Mouse (Mus musculus): ENCODE data around the gene Ajuba. TPM values are rescaled to one million over a fixed set of nuclear protein-coding genes. Genes with fewer than 3 reads are reported as not detected.

Gene Ajuba
- polyA plus RNA-seq, 1 experiment from 2014 or later = 17.8 TPM

GRCm38 (mm10) chr14:54601601-54602000 lies 24.2 kb upstream of the Ajuba start:
- 84% methylated on average over 2 of the region's 2 CpGs for WGBS
- ATAC-seq (replicated peaks; ENCODE audit: low FRiP score) (no peak), DNase-seq (ENCODE audit: low spot score) (no peak)
- Histone ChIP-seq H3K36me3 (ENCODE audit: control insufficient read depth, insufficient read depth, low read length) (no peaks in the 10 kb centered on the region; the same call in 1 of the 2 replicates), H3K9me3 (ENCODE audit: control insufficient read depth, low read length) (no peaks in the 10 kb centered on the region), H3K4me3 (ENCODE audit: low read depth, low read length) (no peak overlapping the region), H3K4me2 (no peak overlapping the region), H3K4me1 (replicated peaks; ENCODE audit: control insufficient read depth, insufficient read depth, low read length) (peaks cover 17% of the 10 kb centered on the region), H3K27ac (ENCODE audit: low read depth, low read length) (no peak overlapping the region), H3K27me3 (replicated peaks; ENCODE audit: control insufficient read depth, insufficient read depth, low read length) (no peaks in the 10 kb centered on the region), H3K9ac (ENCODE audit: low read depth, low read length) (no peak overlapping the region)

GRCm38 (mm10) chr14:54597084-54597483 lies 19.7 kb upstream of the Ajuba start:
- Histone ChIP-seq H3K4me2 (no peak overlapping the region), H3K9ac (ENCODE audit: low read depth, low read length) (no peak overlapping the region), H3K4me3 (ENCODE audit: low read depth, low read length) (no peak overlapping the region), H3K4me1 (replicated peaks; ENCODE audit: control insufficient read depth, insufficient read depth, low read length) (peaks cover 7% of the 10 kb centered on the region), H3K9me3 (ENCODE audit: control insufficient read depth, low read length) (no peaks in the 10 kb centered on the region), H3K36me3 (ENCODE audit: control insufficient read depth, insufficient read depth, low read length) (no peaks in the 10 kb centered on the region; the same call in 1 of the 2 replicates), H3K27ac (ENCODE audit: low read depth, low read length) (no peak overlapping the region), H3K27me3 (replicated peaks; ENCODE audit: control insufficient read depth, insufficient read depth, low read length) (no peaks in the 10 kb centered on the region)
- ATAC-seq (replicated peaks; ENCODE audit: low FRiP score) = no peak
- no peak for DNase-seq (ENCODE audit: low spot score)
- 63% methylated on average over 7 of the region's 7 CpGs for WGBS

- Histone ChIP-seq H3K9me3 (ENCODE audit: control insufficient read depth, low read length) (no peaks in the 10 kb centered on the region), H3K4me2 (no peak overlapping the region), H3K27ac (ENCODE audit: low read depth, low read length) (no peak overlapping the region), H3K9ac (ENCODE audit: low read depth, low read length) (no peak overlapping the region), H3K27me3 (replicated peaks; ENCODE audit: control insufficient read depth, insufficient read depth, low read length) (no peaks in the 10 kb centered on the region), H3K36me3 (ENCODE audit: control insufficient read depth, insufficient read depth, low read length) (no peaks in the 10 kb centered on the region; the same call in 1 of the 2 replicates), H3K4me1 (replicated peaks; ENCODE audit: control insufficient read depth, insufficient read depth, low read length) (peaks cover 3% of the 10 kb centered on the region; the same call in 1 of the 2 replicates), H3K4me3 (ENCODE audit: low read depth, low read length) (no peak overlapping the region)
- ATAC-seq (replicated peaks; ENCODE audit: low FRiP score) (no peak), DNase-seq (ENCODE audit: low spot score) (no peak)
- 70% methylated on average over 27 of the region's 28 CpGs for WGBS
Observed at GRCm38 (mm10) chr14:54594631-54595414, 17.5 kb upstream of the Ajuba start.

- ATAC-seq (replicated peaks; ENCODE audit: low FRiP score) = no peak
- Histone ChIP-seq H3K4me3 (ENCODE audit: low read depth, low read length) (no peak overlapping the region), H3K9me3 (ENCODE audit: control insufficient read depth, low read length) (no peaks in the 10 kb centered on the region), H3K27me3 (replicated peaks; ENCODE audit: control insufficient read depth, insufficient read depth, low read length) (no peaks in the 10 kb centered on the region), H3K27ac (ENCODE audit: low read depth, low read length) (no peak overlapping the region), H3K4me1 (replicated peaks; ENCODE audit: control insufficient read depth, insufficient read depth, low read length) (peaks cover 3% of the 10 kb centered on the region; the same call in 1 of the 2 replicates), H3K4me2 (no peak overlapping the region), H3K9ac (ENCODE audit: low read depth, low read length) (no peak overlapping the region), H3K36me3 (ENCODE audit: control insufficient read depth, insufficient read depth, low read length) (no peaks in the 10 kb centered on the region; the same call in 1 of the 2 replicates)
- DNase-seq (ENCODE audit: low spot score) = no peak
- 87% methylated on average over 3 of the region's 3 CpGs for WGBS
Observed at GRCm38 (mm10) chr14:54594055-54594454, 16.7 kb upstream of the Ajuba start.

- no peak overlapping the region for H3K4me3 ChIP-seq (ENCODE audit: low read depth, low read length)
- H3K36me3 ChIP-seq (ENCODE audit: control insufficient read depth, insufficient read depth, low read length) = no peaks in the 10 kb centered on the region
- no peak overlapping the region for H3K9ac ChIP-seq (ENCODE audit: low read depth, low read length)
- 0 out of 2 replicates have a peak overlapping the region, but pooled peaks have one; percentile 16 for H3K27ac ChIP-seq (ENCODE audit: low read depth, low read length)
- H3K27me3 ChIP-seq (replicated peaks; ENCODE audit: control insufficient read depth, insufficient read depth, low read length) = no peaks in the 10 kb centered on the region
- WGBS = 43% methylated on average over 10 of the region's 10 CpGs
- ATAC-seq (replicated peaks; ENCODE audit: low FRiP score) (peak; percentile 49; the same call in 1 of the 2 replicates), DNase-seq (ENCODE audit: low spot score) (no peak)
- H3K4me1 ChIP-seq (replicated peaks; ENCODE audit: control insufficient read depth, insufficient read depth, low read length) = peaks cover 3% of the 10 kb centered on the region; the same call in 1 of the 2 replicates
- H3K9me3 ChIP-seq (ENCODE audit: control insufficient read depth, low read length) = no peaks in the 10 kb centered on the region
- H3K4me2 ChIP-seq = no peak overlapping the region
Observed at GRCm38 (mm10) chr14:54592319-54592934, 15.1 kb upstream of the Ajuba start.

- Histone ChIP-seq H3K27me3 (replicated peaks; ENCODE audit: control insufficient read depth, insufficient read depth, low read length) (no peaks in the 10 kb centered on the region), H3K4me3 (ENCODE audit: low read depth, low read length) (no peak overlapping the region), H3K4me2 (no peak overlapping the region), H3K36me3 (ENCODE audit: control insufficient read depth, insufficient read depth, low read length) (no peaks in the 10 kb centered on the region), H3K9me3 (ENCODE audit: control insufficient read depth, low read length) (no peaks in the 10 kb centered on the region), H3K4me1 (replicated peaks; ENCODE audit: control insufficient read depth, insufficient read depth, low read length) (peaks cover 3% of the 10 kb centered on the region; the same call in 1 of the 2 replicates), H3K9ac (ENCODE audit: low read depth, low read length) (no peak overlapping the region), H3K27ac (ENCODE audit: low read depth, low read length) (no peak overlapping the region)
- 92% methylated on average over 16 of the region's 16 CpGs for WGBS
- ATAC-seq (replicated peaks; ENCODE audit: low FRiP score) = no peak
- DNase-seq (ENCODE audit: low spot score) = no peak
Observed at GRCm38 (mm10) chr14:54591056-54591455, 13.7 kb upstream of the Ajuba start.

GRCm38 (mm10) chr14:54583681-54584338 lies 6.5 kb upstream of the Ajuba start:
- Histone ChIP-seq H3K4me1 (replicated peaks; ENCODE audit: control insufficient read depth, insufficient read depth, low read length) (peaks cover 12% of the 10 kb centered on the region), H3K9me3 (ENCODE audit: control insufficient read depth, low read length) (no peaks in the 10 kb centered on the region), H3K27me3 (replicated peaks; ENCODE audit: control insufficient read depth, insufficient read depth, low read length) (no peaks in the 10 kb centered on the region), H3K27ac (ENCODE audit: low read depth, low read length) (no peak overlapping the region), H3K36me3 (ENCODE audit: control insufficient read depth, insufficient read depth, low read length) (no peaks in the 10 kb centered on the region; the same call in 1 of the 2 replicates), H3K4me2 (no peak overlapping the region), H3K9ac (ENCODE audit: low read depth, low read length) (no peak overlapping the region), H3K4me3 (ENCODE audit: low read depth, low read length) (no peak overlapping the region)
- ATAC-seq (replicated peaks; ENCODE audit: low FRiP score) (0 out of 2 replicates have a peak, but pooled peaks have one; percentile 21), DNase-seq (ENCODE audit: low spot score) (no peak)
- WGBS = 43% methylated on average over 7 of the region's 7 CpGs

- Histone ChIP-seq H3K9me3 (ENCODE audit: control insufficient read depth, low read length) (no peaks in the 10 kb centered on the region), H3K27ac (ENCODE audit: low read depth, low read length) (no peak overlapping the region), H3K4me2 (no peak overlapping the region), H3K36me3 (ENCODE audit: control insufficient read depth, insufficient read depth, low read length) (no peaks in the 10 kb centered on the region; the same call in 1 of the 2 replicates), H3K4me1 (replicated peaks; ENCODE audit: control insufficient read depth, insufficient read depth, low read length) (peaks cover 17% of the 10 kb centered on the region), H3K4me3 (ENCODE audit: low read depth, low read length) (no peak overlapping the region), H3K9ac (ENCODE audit: low read depth, low read length) (no peak overlapping the region), H3K27me3 (replicated peaks; ENCODE audit: control insufficient read depth, insufficient read depth, low read length) (peaks cover 5% of the 10 kb centered on the region)
- ATAC-seq (replicated peaks; ENCODE audit: low FRiP score) (peak; percentile 37; the same call in 1 of the 2 replicates), DNase-seq (ENCODE audit: low spot score) (no peak)
- 74% methylated on average over 9 of the region's 9 CpGs for WGBS
Observed at GRCm38 (mm10) chr14:54582536-54582935, 5.2 kb upstream of the Ajuba start.
